Mouse (Mus musculus) liver, embryonic 14.5 days (tissue): ENCODE results near the gene Hspb6. TPM values are rescaled to one million over a fixed set of nuclear protein-coding genes. Genes with fewer than 3 reads are reported as not detected.

Experiments
- ATAC-seq: fragments of 200-750 bp; cut with Nextera tagmentation; 2 replicates; pipeline ENCODE4 v1.8.0; 2017; ENCODE audit warnings: moderate number of reproducible peaks, mild to moderate bottlenecking, moderate library complexity; ENCODE audit not compliant: insufficient read depth
- DNase-seq, 3 experiments: peaks; one replicate each; pipeline ENCODE4 v3.0.0-alpha.2; 2012 to 2013; ENCODE audit warnings: low read depth in 3 of 3, low spot score in 3 of 3
- H3K27ac ChIP-seq: fragments of 300-500 bp; sonication (generic); 2 replicates; pipeline ENCODE4 v1.5.1; 2014; ENCODE audit warnings: moderate library complexity, mild to moderate bottlenecking, control low read depth, inconsistent platforms
- H3K27me3 ChIP-seq: fragments of 300-500 bp; sonication (generic); 2 replicates; pipeline ENCODE4 v1.6.1; 2014; ENCODE audit warnings: mild to moderate bottlenecking, low read length, moderate library complexity; ENCODE audit not compliant: control insufficient read depth, insufficient read depth
- H3K36me3 ChIP-seq: fragments of 300-500 bp; sonication (generic); replicated peaks from 2 replicates; pipeline ENCODE4 v1.6.1; 2014; ENCODE audit warnings: low read depth; ENCODE audit not compliant: control insufficient read depth, insufficient read depth
- H3K4me1 ChIP-seq, 2 experiments: fragments of 200-500 bp in 1 of 2; fragments of 300-500 bp in 1 of 2; sonication (generic) in 1 of 2; replicated peaks; 2 replicates each; pipeline ENCODE4 v1.6.1; 2012 to 2014; ENCODE audit warnings: antibody characterized with exemption in 1 of 2, inconsistent platforms in 1 of 2, low read length in 1 of 2; ENCODE audit not compliant: control insufficient read depth in 2 of 2, insufficient read depth in 2 of 2
- H3K4me2 ChIP-seq: fragments of 300-500 bp; sonication (generic); 2 replicates; pipeline ENCODE4 v1.6.1; 2014; ENCODE audit warnings: low read depth, mild to moderate bottlenecking, control low read depth, moderate library complexity
- H3K4me3 ChIP-seq, 2 experiments: fragments of 200-500 bp in 1 of 2; fragments of 300-500 bp in 1 of 2; sonication (generic) in 1 of 2; 2 replicates each; pipeline ENCODE4 v1.5.1; 2012 to 2014; ENCODE audit warnings: low read depth in 2 of 2, low read length in 2 of 2, mild to moderate bottlenecking in 2 of 2, control low read depth in 1 of 2, inconsistent platforms in 1 of 2, moderate library complexity in 1 of 2; ENCODE audit not compliant: insufficient read depth in 1 of 2
- H3K9ac ChIP-seq: fragments of 300-500 bp; sonication (generic); replicated peaks from 2 replicates; pipeline ENCODE4 v1.6.1; 2014; ENCODE audit warnings: mild to moderate bottlenecking, control low read depth, moderate library complexity
- H3K9me3 ChIP-seq: fragments of 300-500 bp; sonication (generic); 2 replicates; pipeline ENCODE4 v1.6.1; 2016; ENCODE audit warnings: low read length, mixed read lengths; ENCODE audit not compliant: control insufficient read depth
- CTCF ChIP-seq: IDR thresholded peaks from 2 replicates; pipeline ENCODE4 v1.5.1; 2016; ENCODE audit warnings: antibody characterized with exemption, low read depth, control low read depth
- EP300 ChIP-seq: IDR thresholded peaks from 2 replicates; pipeline ENCODE4 v1.6.1; 2016; ENCODE audit warnings: antibody characterized with exemption, low read depth
- WGBS: fragments of 180-500 bp; shearing (Covaris S2); extraction: QIAGEN DNeasy Blood & Tissue Kit; methylation state at CpG from one replicate; pipeline ENCODE4 v1.1.7; 2014; ENCODE audit not compliant: insufficient replicate concordance; 5-methylcytosine and 5-hydroxymethylcytosine counted together
- polyA plus RNA-seq, 2 experiments: library from polyadenylated mRNA; depleted of rRNA in 1 of 2; stranded (reverse) in 1 of 2; unstranded in 1 of 2; fragments of >200 nt; fragmentation: Nextera tagmentation in 1 of 2; extraction: Ambion mirVana in 1 of 2; gene quantifications; 2 replicates each; pipeline versions ENCODE4 v1.2.1 to v1.2.3; 2012 to 2014

Hspb6 gene
- polyA plus RNA-seq, 2 experiments = 3.6 to 4.2 TPM

DNA sequence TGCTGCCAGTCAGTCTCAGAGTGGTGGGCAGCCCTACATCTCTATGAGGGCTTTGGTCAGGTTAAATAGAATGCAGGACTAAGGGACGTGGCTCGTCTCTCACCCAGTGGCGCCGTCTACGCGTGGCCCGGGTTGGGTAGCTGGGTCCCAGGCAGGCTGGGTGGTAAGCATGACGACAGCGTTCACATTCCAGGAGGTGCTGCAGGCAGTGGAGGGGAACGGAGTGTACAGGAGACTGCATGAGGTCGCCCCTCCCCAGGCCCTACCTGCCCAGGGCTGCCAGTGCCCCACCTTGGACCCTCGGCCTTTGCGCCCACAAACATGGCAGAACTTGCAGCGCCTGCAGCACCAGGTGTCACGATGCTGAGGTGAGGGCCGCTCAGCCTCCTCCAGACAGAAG, 29.6 kb downstream of the Hspb6 start:
- ATAC-seq (no peak), DNase-seq (no peak)
- Histone ChIP-seq H3K36me3 (peaks cover 77% of the 10 kb centered on the region), H3K27me3 (no peaks in the 10 kb centered on the region), H3K9me3 (no peaks in the 10 kb centered on the region), H3K4me2 (no peak overlapping the region), H3K9ac (no peak overlapping the region), H3K4me3 (no peak overlapping the region), H3K27ac (no peak overlapping the region), H3K4me1 (no peaks in the 10 kb centered on the region)
- TF ChIP-seq EP300 (no peak), CTCF (no peak)
- WGBS = 91% methylated on average over 16 of the region's 16 CpGs

DNA sequence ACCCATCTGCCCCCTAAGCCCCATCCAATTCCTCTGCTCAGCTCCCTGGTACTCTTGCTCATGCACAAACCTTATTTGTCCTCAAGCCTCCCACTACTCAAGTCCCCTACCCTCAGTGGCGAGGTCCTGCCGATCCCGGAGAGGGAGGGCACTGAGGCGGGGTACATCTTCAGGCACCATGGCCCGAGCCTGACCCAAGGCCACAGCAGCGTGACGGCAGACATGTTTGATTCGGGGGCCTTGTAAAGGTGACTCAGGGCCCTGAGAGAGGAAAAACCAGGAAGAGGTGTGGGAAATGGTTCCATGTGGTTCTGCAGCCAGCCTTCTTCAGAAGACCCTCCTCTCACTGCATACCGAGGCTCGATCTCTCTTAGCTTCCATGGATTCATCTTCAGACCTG, 32.4 kb downstream of the Hspb6 start:
- DNase-seq = no peak
- no peak overlapping the region for H3K4me2 ChIP-seq
- 86% methylated on average over 10 of the region's 10 CpGs for WGBS
- H3K27ac ChIP-seq = no peak overlapping the region
- H3K9ac ChIP-seq = no peak overlapping the region
- no peak for ATAC-seq
- H3K4me3 ChIP-seq = no peak overlapping the region
- no peaks in the 10 kb centered on the region for H3K27me3 ChIP-seq
- H3K36me3 ChIP-seq = peaks cover 52% of the 10 kb centered on the region
- H3K9me3 ChIP-seq = no peaks in the 10 kb centered on the region
- TF ChIP-seq EP300 = no peak
- no peak for TF ChIP-seq CTCF
- H3K4me1 ChIP-seq = peaks cover 0 to 6% of the 10 kb centered on the region in 2 experiments

DNA sequence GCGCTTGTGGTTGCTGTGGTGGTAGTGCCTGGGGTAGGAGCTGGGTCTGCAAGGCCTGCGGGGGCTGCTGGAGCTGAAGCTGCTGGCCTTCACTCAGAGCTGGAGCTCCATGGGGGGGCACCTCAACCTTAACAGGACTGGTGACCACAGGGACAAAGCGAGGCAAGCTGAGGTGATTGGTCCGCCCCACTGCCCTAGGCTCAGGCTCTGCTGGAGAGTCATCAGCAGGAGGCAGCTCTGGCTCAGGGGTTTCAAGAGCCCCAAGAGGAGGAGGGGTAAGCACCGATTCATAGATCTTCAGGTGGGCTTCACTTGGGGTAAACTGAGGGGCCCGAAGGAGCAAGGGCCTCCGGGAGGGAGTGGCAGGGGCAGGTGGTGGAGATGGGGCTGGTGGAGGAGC, 33.2 kb downstream of the Hspb6 start:
- Histone ChIP-seq H3K4me2 (no peak overlapping the region), H3K9ac (no peak overlapping the region), H3K27ac (no peak overlapping the region), H3K4me3 (no peak overlapping the region), H3K9me3 (no peaks in the 10 kb centered on the region), H3K4me1 (peaks cover 4 to 9% of the 10 kb centered on the region in 2 experiments), H3K36me3 (peaks cover 47% of the 10 kb centered on the region), H3K27me3 (no peaks in the 10 kb centered on the region)
- no peak for TF ChIP-seq CTCF
- TF ChIP-seq EP300 = no peak
- ATAC-seq (no peak), DNase-seq (no peak)
- 82% methylated on average over 7 of the region's 7 CpGs for WGBS

DNA sequence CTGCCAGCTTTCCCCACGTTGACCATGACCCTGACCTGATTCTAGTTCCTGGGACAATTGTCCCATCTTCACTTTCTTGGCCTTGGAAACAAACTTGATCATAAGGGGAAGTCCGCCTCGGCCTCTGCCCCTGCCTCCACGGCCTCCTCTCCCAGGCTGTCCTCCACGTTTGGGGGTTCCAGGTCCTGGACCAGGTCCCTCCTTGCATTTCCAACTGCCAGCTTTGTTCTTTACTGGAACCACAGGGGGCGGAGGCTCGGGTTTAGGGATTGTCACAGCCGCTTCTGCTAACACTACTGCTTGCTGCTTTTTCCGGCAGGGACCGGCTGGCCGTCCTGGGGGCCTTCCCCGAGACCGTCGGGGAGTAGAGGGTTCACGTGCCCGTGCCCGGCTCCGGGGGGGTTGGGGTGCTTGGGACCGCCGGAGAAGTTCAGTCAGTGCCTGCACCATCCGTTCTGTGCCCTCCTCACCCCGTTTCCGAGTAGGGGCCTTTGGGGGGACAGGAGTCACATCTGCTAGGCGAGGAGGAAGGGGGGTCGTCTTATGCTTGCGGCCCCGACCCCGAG, 34.6 kb downstream of the Hspb6 start:
- H3K4me3 ChIP-seq = no peak overlapping the region
- peaks cover 4 to 9% of the 10 kb centered on the region in 2 experiments for H3K4me1 ChIP-seq
- no peaks in the 10 kb centered on the region for H3K27me3 ChIP-seq
- no peak for ATAC-seq
- no peak overlapping the region; the same call in 1 of the 2 replicates for H3K4me2 ChIP-seq
- H3K27ac ChIP-seq = no peak overlapping the region
- no peak for DNase-seq
- H3K9ac ChIP-seq = peak overlapping the region; percentile 98; the same call in 1 of the 2 replicates
- no peak for TF ChIP-seq EP300
- no peak for TF ChIP-seq CTCF
- peaks cover 36% of the 10 kb centered on the region for H3K36me3 ChIP-seq
- whole genome bisulfite sequencing = 85% methylated on average over 28 of the region's 28 CpGs
- no peaks in the 10 kb centered on the region for H3K9me3 ChIP-seq

DNA sequence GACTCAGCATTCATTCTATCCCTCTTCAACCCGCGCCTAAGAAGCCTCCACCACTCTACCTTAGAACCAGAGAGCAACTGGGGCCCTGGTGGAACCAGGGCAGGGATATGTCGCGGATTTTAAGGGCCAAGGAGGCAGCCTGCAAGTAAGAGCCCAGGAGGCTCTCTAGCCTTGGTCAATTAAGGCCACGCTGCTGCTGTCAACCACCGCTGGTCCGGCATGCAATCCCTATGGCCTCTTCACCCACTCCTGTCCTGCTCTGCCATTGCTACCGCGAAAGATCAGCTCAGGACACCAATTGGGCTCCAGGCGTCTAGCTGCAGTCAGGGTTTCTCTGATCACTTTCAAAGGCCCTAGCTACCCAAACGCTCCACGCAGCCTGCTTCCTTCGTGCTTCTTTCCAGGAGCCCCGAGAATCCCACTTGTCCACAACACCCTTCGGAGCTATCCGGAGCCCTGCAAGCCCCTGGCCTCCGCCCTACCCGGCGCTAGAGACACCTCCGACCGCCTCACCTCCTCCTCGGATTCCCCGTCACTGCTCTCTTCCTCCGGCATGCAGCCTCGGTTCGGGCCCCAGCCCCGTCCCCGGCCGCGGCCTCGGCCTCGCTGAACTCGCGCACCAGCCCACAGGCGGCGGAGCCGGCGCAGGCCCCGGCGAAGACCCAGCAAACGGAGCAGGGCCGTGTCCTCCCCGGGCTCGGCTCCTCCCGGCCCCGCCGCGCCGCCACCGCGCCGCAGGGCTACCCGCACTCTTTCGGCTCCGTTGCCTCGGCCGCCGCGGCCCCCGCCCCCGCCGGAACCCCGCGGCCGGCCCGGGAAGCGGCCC, 36.1 kb downstream of the Hspb6 start:
- Histone ChIP-seq H3K9me3 (no peaks in the 10 kb centered on the region), H3K4me3 (peak overlapping the region; percentile 82 to 94), H3K9ac (peak overlapping the region; percentile 98), H3K4me2 (peak overlapping the region; percentile 90), H3K4me1 (peaks cover 4 to 10% of the 10 kb centered on the region in 2 experiments), H3K36me3 (peaks cover 23% of the 10 kb centered on the region), H3K27me3 (no peaks in the 10 kb centered on the region), H3K27ac (peak overlapping the region; percentile 67)
- whole genome bisulfite sequencing = under 1% methylated on average over 60 of the region's 67 CpGs
- ATAC-seq (peak; percentile 32), DNase-seq (peak in 1 of 3 experiments; percentile 16)
- TF ChIP-seq EP300 = no peak
- TF ChIP-seq CTCF = no peak
